Mouse (Mus musculus) ES-Bruce4 (cell line): ENCODE data around the gene Clptm1.

Experiments
- CTCF ChIP-seq: IDR thresholded peaks from one replicate; pipeline ENCODE4 v1.8.1; 2011; ENCODE audit warnings: low read depth, low read length
- POLR2A ChIP-seq: IDR thresholded peaks from one replicate; pipeline ENCODE4 v1.8.1; 2011; ENCODE audit warnings: low read length; ENCODE audit not compliant: insufficient read depth

GRCm38 (mm10) chr7:19700299-19701068 is 35.7 kb upstream of the Clptm1 start:
- TF ChIP-seq POLR2A (peak; percentile 6), CTCF (no peak)
